Mouse (Mus musculus) spleen, adult 10 weeks (tissue): ENCODE measurements around the gene Noa1. TPM values are rescaled to one million over a fixed set of nuclear protein-coding genes. Genes with fewer than 3 reads are reported as not detected.

Experiments used
- polyA plus RNA-seq: library from polyadenylated mRNA; stranded (reverse); fragments of 350-450 nt; fragmentation: Illumina TruSeq; extraction: RNeasy Lipid Tissue Mini Kit (QIAGEN cat#74804); gene quantifications from one replicate; pipeline ENCODE4 v1.2.3, GENCODE M21; 2015; ENCODE audit warnings: low replicate concordance; ENCODE audit not compliant: insufficient read depth

The Noa1 gene
- 22.9 TPM for polyA plus RNA-seq

DNA sequence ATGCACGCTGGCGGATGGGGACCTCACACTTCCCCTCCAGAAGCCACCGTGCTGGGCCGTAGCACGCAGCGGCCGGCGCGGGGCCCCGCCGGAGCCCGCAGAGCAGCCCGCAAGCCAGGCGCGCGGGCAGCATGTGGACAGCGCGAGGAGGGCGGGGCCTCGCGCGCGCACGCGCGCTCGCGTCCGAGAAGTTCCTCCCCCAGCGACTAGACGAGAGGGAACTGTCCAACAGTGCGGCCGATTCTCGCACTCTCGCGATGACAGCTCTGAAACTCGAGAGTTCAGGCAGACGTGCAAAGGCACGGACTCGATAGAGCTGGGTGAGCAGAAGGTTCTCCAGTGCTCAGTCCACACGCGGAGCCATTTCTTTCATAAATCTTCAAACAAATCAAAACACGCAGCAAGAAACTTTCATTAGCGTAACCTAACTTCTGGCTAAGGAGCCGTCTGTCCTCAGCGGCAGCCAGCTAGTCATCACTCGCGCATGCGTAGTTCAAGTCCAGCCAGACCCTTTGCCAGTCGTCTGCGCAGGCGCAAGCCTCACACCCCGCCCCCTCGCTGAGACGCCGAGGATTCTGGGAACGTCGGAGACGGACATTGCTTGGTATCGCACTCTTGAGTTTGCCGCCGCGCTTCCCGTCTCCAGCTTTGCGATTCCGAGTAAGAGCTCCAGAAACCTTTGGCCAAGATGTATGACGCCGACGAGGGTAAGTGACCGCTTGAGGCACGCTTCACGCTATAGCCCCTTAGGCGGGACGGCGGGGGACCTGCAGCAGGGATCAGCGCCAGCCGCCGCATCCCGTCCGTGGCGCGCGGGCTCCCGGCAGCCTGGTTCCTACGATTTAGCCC is at the start of gene Noa1, which contains the start of gene Polr2b:
Gene Noa1, minus strand, starts transcription at position 161 of the 849 bp plus-strand sequence.
Gene Polr2b, plus strand, starts transcription at position 224 of the 849 bp plus-strand sequence.

DNA sequence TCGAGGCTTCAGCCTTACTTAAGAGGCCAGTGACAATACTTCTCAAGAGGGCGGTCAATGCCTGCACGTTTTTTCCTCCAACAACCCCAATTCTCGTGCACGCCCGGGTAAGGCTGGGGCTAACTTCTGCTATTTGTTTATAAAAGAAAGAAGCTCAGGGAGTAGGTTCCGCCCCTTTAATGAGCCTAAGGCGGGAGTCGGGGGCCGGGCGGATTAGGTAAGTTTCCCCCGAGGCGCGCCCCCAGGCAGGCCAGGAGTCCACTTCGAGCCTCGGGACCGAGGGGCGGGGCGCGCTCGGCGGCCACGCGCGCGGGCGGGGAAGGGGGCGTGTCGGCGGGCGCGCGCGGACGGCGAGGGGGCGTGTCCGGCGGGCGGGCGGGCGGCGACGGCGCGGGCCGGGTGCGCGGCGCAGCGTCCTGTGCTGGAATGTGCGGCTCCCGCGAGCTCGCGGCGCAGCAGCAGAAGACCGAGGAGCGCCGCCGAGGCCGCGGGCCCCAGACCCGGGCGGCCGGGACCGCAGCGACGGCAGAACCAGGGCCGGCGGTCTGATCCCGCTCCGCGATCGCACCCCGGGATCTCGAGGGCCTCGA is 44.7 kb downstream of the Noa1 start, which contains the start of gene Rest:
Gene Rest, plus strand, starts transcription at position 411 of the 590 bp plus-strand sequence.

Other genes starting within 250 kb of the Noa1 start
- gene Hopx, start 195.0 kb downstream of the Noa1 start, polyA plus RNA-seq = 22.6 TPM
- gene Spink2, start 98.6 kb downstream of the Noa1 start, polyA plus RNA-seq = not detected
- 29.4 TPM for gene Rest, start 44.6 kb downstream of the Noa1 start, polyA plus RNA-seq
- 67.9 TPM for gene Polr2b, start 63 bp upstream of the Noa1 start, polyA plus RNA-seq
- gene Igfbp7, start 98.0 kb upstream of the Noa1 start, polyA plus RNA-seq = 876 TPM